Mouse (Mus musculus) limb, embryonic 15.5 days (tissue): ENCODE measurements around the gene Mok. TPM values are rescaled to one million over a fixed set of nuclear protein-coding genes. Genes with fewer than 3 reads are reported as not detected.

Experiments used
- polyA plus RNA-seq: library from polyadenylated mRNA; unstranded; fragments of >200 nt; fragmentation: Nextera tagmentation; extraction: Ambion mirVana; gene quantifications from 2 replicates; pipeline ENCODE4 v1.2.1, GENCODE M21; 2015

Gene Mok
- polyA plus RNA-seq, 1 experiment from 2014 or later, result 4.3 TPM

Other genes with a start within 250 kb of the Mok start
- 43.2 and 47.2 TPM in 2 replicates for gene Dync1h1, start 239.5 kb downstream of the Mok start, polyA plus RNA-seq
- 0.15 TPM in 1 of 2 replicates, not detected in the other for gene 1700001K19Rik, start 158.3 kb downstream of the Mok start, polyA plus RNA-seq
- gene Hsp90aa1, start 138.2 kb downstream of the Mok start, polyA plus RNA-seq, result 644 and 712 TPM in 2 replicates
- gene Wdr20, start 103.0 kb downstream of the Mok start, polyA plus RNA-seq, result 21.5 and 22.1 TPM in 2 replicates
- 6.5 and 8.8 TPM in 2 replicates for gene Zfp839, start 9.3 kb upstream of the Mok start, polyA plus RNA-seq
- 74.8 and 76.2 TPM in 2 replicates for gene Cinp, start 48.2 kb upstream of the Mok start, polyA plus RNA-seq
- 3.2 and 3.8 TPM in 2 replicates for gene Tecpr2, start 48.3 kb upstream of the Mok start, polyA plus RNA-seq
- 16.4 and 20.0 TPM in 2 replicates for gene Ankrd9, start 138.1 kb upstream of the Mok start, polyA plus RNA-seq
- gene Rcor1, start 198.4 kb upstream of the Mok start, polyA plus RNA-seq, result 12.3 and 13.5 TPM in 2 replicates